In genomic region chr1:24179856-24180255, GRCm38 (mm10) we compare ENCODE assay signal across 17 mouse cellular contexts. TPM values are rescaled to one million over a fixed set of nuclear protein-coding genes. Genes with fewer than 3 reads are reported as not detected.
DNase-seq lines count a peak whose midpoint lies in the region; ATAC-seq lines count a peak whose summit lies in the region.
"Had no signal": no experiment of that assay in that cellular context is flagged by ENCODE, and none has a peak within 500 bp of the region (broad histone marks: within the 10 kb centered on the region; RNA-seq: fewer than 3 reads in every experiment).

No protein-coding gene starts in this region.

- DNase-seq in embryo, embryonic 10 days (ENCODE audit: low spot score): peak; percentile 51
- no peak for DNase-seq in embryo, embryonic 9.5 days (ENCODE audit: extremely low spot score)
- peak; percentile 71 for DNase-seq in midbrain, embryonic 11.5 days (ENCODE audit: low spot score, missing footprints)
- no peak for DNase-seq in midbrain, embryonic 10.5 days (ENCODE audit: low spot score)
- peak; percentile 70 for DNase-seq in embryonic facial prominence, embryonic 11.5 days (ENCODE audit: low spot score)
- DNase-seq in left cerebral cortex, adult 11 months (ENCODE audit: low spot score): no peak
- no peak for DNase-seq in cerebellum, adult 11 months
- DNase-seq in frontal cortex, adult 2 months (ENCODE audit: extremely low spot score in 1 of 2, low spot score in 1 of 2): no peak
- DNase-seq: adrenal gland, adult 2 months; cerebellum, adult 8-10 months; gastrocnemius, postnatal 36 days; heart, postnatal 36 days; layer of hippocampus, adult 9-11 months had no signal

- H3K4me1 ChIP-seq in midbrain, embryonic 11.5 days (ENCODE audit: control insufficient read depth, insufficient read depth, low read length): no peaks in the 10 kb centered on the region
- no peaks in the 10 kb centered on the region for H3K4me1 ChIP-seq in midbrain, embryonic 10.5 days
- H3K4me1 ChIP-seq in embryonic facial prominence, embryonic 11.5 days (ENCODE audit: control insufficient read depth, insufficient read depth, low read length): no peaks in the 10 kb centered on the region
- H3K4me1 ChIP-seq: embryonic facial prominence, embryonic 12.5 days; midbrain, embryonic 15.5 days had no signal

- no peaks in the 10 kb centered on the region for H3K27me3 ChIP-seq in midbrain, embryonic 11.5 days (ENCODE audit: control insufficient read depth, insufficient read depth, low read length)
- no peaks in the 10 kb centered on the region for H3K27me3 ChIP-seq in midbrain, embryonic 10.5 days (ENCODE audit: low read depth, poor library complexity, severe bottlenecking)
- H3K27me3 ChIP-seq in embryonic facial prominence, embryonic 11.5 days (ENCODE audit: control insufficient read depth, insufficient read depth, low read length): no peaks in the 10 kb centered on the region
- H3K27me3 ChIP-seq: embryonic facial prominence, embryonic 12.5 days; midbrain, embryonic 15.5 days had no signal

- WGBS in midbrain, embryonic 11.5 days: 76% methylated on average over 2 of the region's 2 CpGs
- 92% methylated on average over 2 of the region's 2 CpGs for WGBS in midbrain, embryonic 10.5 days
- WGBS in embryonic facial prominence, embryonic 11.5 days: 65% methylated on average over 2 of the region's 2 CpGs

- no peaks in the 10 kb centered on the region for H3K9me3 ChIP-seq in midbrain, embryonic 11.5 days (ENCODE audit: control insufficient read depth, low read length)
- no peaks in the 10 kb centered on the region for H3K9me3 ChIP-seq in midbrain, embryonic 10.5 days (replicated peaks)
- no peaks in the 10 kb centered on the region for H3K9me3 ChIP-seq in embryonic facial prominence, embryonic 11.5 days (replicated peaks; ENCODE audit: control insufficient read depth, low read length)
- H3K9me3 ChIP-seq: embryonic facial prominence, embryonic 12.5 days; midbrain, embryonic 15.5 days had no signal

- no peak for ATAC-seq in midbrain, embryonic 11.5 days (ENCODE audit: low FRiP score)
- no peak for ATAC-seq in embryonic facial prominence, embryonic 11.5 days (replicated peaks; ENCODE audit: insufficient number of reproducible peaks, low FRiP score, low TSS enrichment, low read depth)
- ATAC-seq: midbrain, embryonic 15.5 days had no signal

- H3K4me2 ChIP-seq in midbrain, embryonic 11.5 days: no peak overlapping the region
- no peak overlapping the region for H3K4me2 ChIP-seq in embryonic facial prominence, embryonic 11.5 days (ENCODE audit: low read depth, low read length)
- H3K4me2 ChIP-seq: embryonic facial prominence, embryonic 12.5 days; heart, embryonic 11.5 days; midbrain, embryonic 15.5 days had no signal

- no peak overlapping the region for H3K4me3 ChIP-seq in midbrain, embryonic 11.5 days (ENCODE audit: low read depth, low read length)
- H3K4me3 ChIP-seq in midbrain, embryonic 10.5 days: no peak overlapping the region
- no peak overlapping the region for H3K4me3 ChIP-seq in embryonic facial prominence, embryonic 11.5 days (ENCODE audit: low read depth, low read length)
- H3K4me3 ChIP-seq: embryonic facial prominence, embryonic 12.5 days; midbrain, embryonic 15.5 days had no signal

- H3K36me3 ChIP-seq in midbrain, embryonic 11.5 days (ENCODE audit: control insufficient read depth, insufficient read depth, low read length): no peaks in the 10 kb centered on the region
- no peaks in the 10 kb centered on the region for H3K36me3 ChIP-seq in midbrain, embryonic 10.5 days
- H3K36me3 ChIP-seq in embryonic facial prominence, embryonic 11.5 days (replicated peaks; ENCODE audit: control insufficient read depth, insufficient read depth, low read depth, low read length): no peaks in the 10 kb centered on the region
- H3K36me3 ChIP-seq: embryonic facial prominence, embryonic 12.5 days; midbrain, embryonic 15.5 days had no signal

- H3K9ac ChIP-seq in midbrain, embryonic 11.5 days (ENCODE audit: low read length): no peak overlapping the region
- no peak overlapping the region for H3K9ac ChIP-seq in embryonic facial prominence, embryonic 11.5 days (replicated peaks; ENCODE audit: low read length)
- H3K9ac ChIP-seq: embryonic facial prominence, embryonic 12.5 days; midbrain, embryonic 15.5 days had no signal

- H3K27ac ChIP-seq in midbrain, embryonic 11.5 days (ENCODE audit: low read depth, low read length): no peak overlapping the region
- no peak overlapping the region for H3K27ac ChIP-seq in midbrain, embryonic 10.5 days (replicated peaks)
- no peak overlapping the region for H3K27ac ChIP-seq in embryonic facial prominence, embryonic 11.5 days (replicated peaks; ENCODE audit: low read depth, low read length)
- H3K27ac ChIP-seq: embryonic facial prominence, embryonic 12.5 days; macrophage; midbrain, embryonic 15.5 days had no signal

RNA-seq across cellular contexts. Expression of gene Col9a1, which starts 2.4 kb away (rescaled TPM):
- 8.6 and 9.0 TPM in 2 replicates for polyA plus RNA-seq in midbrain, embryonic 11.5 days (2014; fragmentation: Nextera tagmentation; extraction: Ambion mirVana)
- 24.5 and 24.6 TPM in 2 replicates for polyA plus RNA-seq in midbrain, embryonic 10.5 days (2016; fragmentation: Nextera tagmentation; extraction: Ambion mirVana)
- polyA plus RNA-seq in embryonic facial prominence, embryonic 11.5 days (2014; fragmentation: Nextera tagmentation; extraction: Ambion mirVana): 43.8 and 53.2 TPM in 2 replicates
- polyA plus RNA-seq in frontal cortex, adult 2 months (2012; rRNA removed): 0.90 and 1.2 TPM in 2 replicates
- polyA plus RNA-seq: adrenal gland, adult 2 months; macrophage had no signal

Comparison
In these comparisons a context has a peak if more than half of its experiments do, and no peak if none do; other contexts are left out.
1. DNase-seq: peak in embryo, embryonic 10 days (single experiment), midbrain, embryonic 11.5 days (single experiment) and embryonic facial prominence, embryonic 11.5 days (single experiment); none in embryo, embryonic 9.5 days (single experiment), midbrain, embryonic 10.5 days (single experiment), left cerebral cortex, adult 11 months (single experiment), cerebellum, adult 11 months (single experiment) and frontal cortex, adult 2 months (0 of 2).